Mouse (Mus musculus): ENCODE measurements around the gene Sox6. TPM values are rescaled to one million over a fixed set of nuclear protein-coding genes. Genes with fewer than 3 reads are reported as not detected.

The Sox6 gene
- total and polyA plus RNA-seq, 3 experiments = 0.09 to 1.3 (median 0.90) TPM

DNA sequence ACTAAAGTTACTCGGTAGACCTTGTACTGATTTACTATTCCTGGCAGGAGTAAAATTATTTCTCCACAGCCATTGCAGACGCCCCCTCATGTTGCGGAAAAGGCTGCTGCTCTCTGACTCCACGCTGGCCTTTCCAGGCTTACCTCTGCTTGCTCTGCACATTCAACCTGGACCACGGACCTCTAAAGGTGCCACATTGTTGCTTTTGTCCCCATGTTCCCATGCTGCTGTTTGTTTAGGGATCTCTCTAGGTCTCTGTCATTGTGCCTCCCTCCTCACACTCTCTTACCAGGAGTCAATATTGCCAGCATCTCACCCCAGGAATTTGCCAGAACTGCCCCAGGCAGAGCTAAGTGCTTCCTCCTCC, 473.6 kb downstream of the Sox6 start:
- no peak for DNase-seq (ENCODE audit: extremely low read depth)
- H3K27me3 ChIP-seq (replicated peaks) = no peaks in the 10 kb centered on the region
- in situ Hi-C loops (cut with MboI; ENCODE audit: low pct_ligation_motif_present, low pct_unique_long_range_greater_than_20kb, low sequenced_read_pairs) = no loop called here
- no peak overlapping the region for H3K9ac ChIP-seq (ENCODE audit: insufficient read depth, low read depth)
- no peak overlapping the region for H3K4me2 ChIP-seq (ENCODE audit: insufficient read depth, low read depth, poor library complexity, severe bottlenecking)
- H3K36me3 ChIP-seq (replicated peaks in 1 of 2; ENCODE audit: control insufficient read depth in 1 of 2, insufficient read depth in 1 of 2, low read length in 1 of 2) = no peaks in the 10 kb centered on the region
- dilution Hi-C loops (cut with MboI; ENCODE audit: extremely low pct_ligation_motif_present, extremely low pct_unique_long_range_greater_than_20kb, low sequenced_read_pairs) = no loop called here
- peaks cover 0 to 14% of the 10 kb centered on the region in 2 experiments; a peak in 2 of 4 replicates for H3K4me1 ChIP-seq (ENCODE audit: control insufficient read depth in 1 of 2, insufficient read depth in 2 of 2)
- no peaks in the 10 kb centered on the region for H3K79me2 ChIP-seq (replicated peaks; ENCODE audit: control insufficient read depth, extremely low read depth, insufficient read depth, poor library complexity, severe bottlenecking)
- H3K9me3 ChIP-seq (replicated peaks; ENCODE audit: low read length) = no peaks in the 10 kb centered on the region
- H3K4me3 ChIP-seq (replicated peaks in 1 of 3; ENCODE audit: low read depth in 2 of 3, low read length in 2 of 3, poor library complexity in 1 of 3) = no peak overlapping the region
- no peak overlapping the region for H3K27ac ChIP-seq (ENCODE audit: insufficient read depth, low read depth)
- TF ChIP-seq BHLHE40 (IDR thresholded peaks at IDR 0.05; ENCODE audit: low read depth, low read length) (no peak), JUND (conservative IDR thresholded peaks at IDR 0.05; ENCODE audit: low read depth, low read length) (no peak), MEF2A (IDR thresholded peaks at IDR 0.05; ENCODE audit: borderline replicate concordance, low read depth, low read length) (no peak), PAX5 (IDR thresholded peaks at IDR 0.05; ENCODE audit: low read length) (no peak), CTCF (conservative IDR thresholded peaks at IDR 0.05 in 1 of 2, IDR thresholded peaks at IDR 0.05 in 1 of 2; ENCODE audit: low read depth in 2 of 2, low read length in 2 of 2) (no peak), ZMIZ1 (IDR thresholded peaks at IDR 0.05; ENCODE audit: low read depth, low read length) (no peak), E2F4 (IDR thresholded peaks at IDR 0.05; ENCODE audit: insufficient replicate concordance, low read depth, low read length) (no peak), USF1 (IDR thresholded peaks at IDR 0.05; ENCODE audit: low read depth, low read length) (no peak), SIN3A (IDR thresholded peaks at IDR 0.05; ENCODE audit: low read length) (no peak), CHD1 (IDR thresholded peaks at IDR 0.05; ENCODE audit: low read depth, low read length) (no peak), MYC (IDR thresholded peaks at IDR 0.05; ENCODE audit: low read depth, low read length) (no peak), TBP (conservative IDR thresholded peaks at IDR 0.05; ENCODE audit: low read depth, low read length) (no peak), USF2 (conservative IDR thresholded peaks at IDR 0.05; ENCODE audit: low read depth, low read length) (no peak), ETS1 (conservative IDR thresholded peaks at IDR 0.05; ENCODE audit: low read depth, low read length) (no peak)

DNA sequence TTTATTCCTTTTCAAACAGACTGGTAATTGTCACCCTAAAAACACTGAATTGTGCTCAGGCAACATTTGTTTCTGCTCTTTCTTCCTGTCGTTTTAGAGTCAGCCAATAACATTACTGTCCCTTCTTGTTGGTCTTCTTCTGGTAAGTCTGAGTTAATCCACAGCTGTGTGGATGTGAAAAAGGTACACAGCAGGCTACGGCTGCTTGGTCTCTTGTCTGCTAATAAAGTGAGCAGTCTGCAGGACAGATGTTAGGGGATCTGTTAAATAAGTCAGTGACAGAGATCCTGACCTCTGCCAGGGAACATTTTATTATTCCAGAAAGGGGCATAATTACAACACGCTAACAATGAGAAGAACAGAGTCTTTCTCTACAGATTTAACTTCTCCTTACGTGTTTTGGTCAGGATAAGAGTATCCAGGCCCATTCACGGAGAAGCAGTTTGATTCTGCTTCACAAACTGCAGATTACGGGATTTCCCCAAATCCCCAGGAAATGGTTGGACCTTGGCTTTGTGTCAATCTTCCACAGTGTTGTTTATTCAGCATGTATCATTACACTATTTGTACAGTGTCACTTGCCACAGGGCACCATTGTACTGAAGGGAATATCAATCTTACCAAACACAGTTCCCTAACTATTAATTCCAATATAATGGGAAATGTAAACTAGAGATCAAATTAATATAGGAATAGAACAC, 474.1 kb downstream of the Sox6 start:
- DNase-seq (ENCODE audit: extremely low read depth) = no peak
- Histone ChIP-seq H3K4me3 (replicated peaks in 1 of 3; ENCODE audit: low read depth in 2 of 3, low read length in 2 of 3, poor library complexity in 1 of 3) (no peak overlapping the region), H3K9ac (ENCODE audit: insufficient read depth, low read depth) (no peak overlapping the region), H3K9me3 (replicated peaks; ENCODE audit: low read length) (no peaks in the 10 kb centered on the region), H3K27ac (ENCODE audit: insufficient read depth, low read depth) (no peak overlapping the region), H3K36me3 (replicated peaks in 1 of 2; ENCODE audit: control insufficient read depth in 1 of 2, insufficient read depth in 1 of 2, low read length in 1 of 2) (no peaks in the 10 kb centered on the region), H3K4me2 (ENCODE audit: insufficient read depth, low read depth, poor library complexity, severe bottlenecking) (no peak overlapping the region), H3K4me1 (ENCODE audit: control insufficient read depth in 1 of 2, insufficient read depth in 2 of 2) (peaks cover 0 to 14% of the 10 kb centered on the region in 2 experiments; a peak in 2 of 4 replicates), H3K79me2 (replicated peaks; ENCODE audit: control insufficient read depth, extremely low read depth, insufficient read depth, poor library complexity, severe bottlenecking) (no peaks in the 10 kb centered on the region), H3K27me3 (replicated peaks) (no peaks in the 10 kb centered on the region)
- in situ Hi-C loops (cut with MboI; ENCODE audit: low pct_ligation_motif_present, low pct_unique_long_range_greater_than_20kb, low sequenced_read_pairs) (no loop called here), dilution Hi-C loops (cut with MboI; ENCODE audit: extremely low pct_ligation_motif_present, extremely low pct_unique_long_range_greater_than_20kb, low sequenced_read_pairs) (no loop called here)
- TF ChIP-seq ZC3H11A (IDR thresholded peaks at IDR 0.05; ENCODE audit: low read depth, low read length) (no peak), HCFC1 (IDR thresholded peaks at IDR 0.05; ENCODE audit: low read depth, low read length) (no peak), ELF1 (IDR thresholded peaks at IDR 0.05; ENCODE audit: low read depth, low read length) (no peak), CHD1 (IDR thresholded peaks at IDR 0.05; ENCODE audit: low read depth, low read length) (no peak), ETS1 (conservative IDR thresholded peaks at IDR 0.05; ENCODE audit: low read depth, low read length) (no peak), KAT2A (IDR thresholded peaks at IDR 0.05; ENCODE audit: insufficient replicate concordance, low read length) (no peak), TBP (conservative IDR thresholded peaks at IDR 0.05; ENCODE audit: low read depth, low read length) (no peak), BHLHE40 (IDR thresholded peaks at IDR 0.05; ENCODE audit: low read depth, low read length) (no peak), MEF2A (IDR thresholded peaks at IDR 0.05; ENCODE audit: borderline replicate concordance, low read depth, low read length) (no peak), MAFK (IDR thresholded peaks at IDR 0.05; ENCODE audit: insufficient replicate concordance, low read length) (no peak), GABPA (IDR thresholded peaks at IDR 0.05; ENCODE audit: insufficient replicate concordance, low read depth, low read length) (no peak), MXI1 (IDR thresholded peaks at IDR 0.05; ENCODE audit: low read depth, low read length) (no peak), PAX5 (IDR thresholded peaks at IDR 0.05; ENCODE audit: low read length) (no peak), ZKSCAN1 (IDR thresholded peaks at IDR 0.05; ENCODE audit: borderline replicate concordance, low read depth, low read length) (no peak)
